Mouse (Mus musculus): ENCODE results near the gene Tmem132c.

- TF ChIP-seq CTCF (IDR thresholded peaks at IDR 0.05; ENCODE audit: extremely low read depth, insufficient read length, insufficient replicate concordance, low read depth, low read length) (no peak), POLR2A (IDR thresholded peaks at IDR 0.05; ENCODE audit: low read depth, low read length) (no peak)
Measured at GRCm38 (mm10) chr5:127505697-127506096, 264.1 kb downstream of the Tmem132c start.

Data from small intestine, adult 2 months (tissue).